Mouse (Mus musculus) intestine, embryonic 14.5 days (tissue): ENCODE measurements around the gene 1700025C18Rik. TPM values are rescaled to one million over a fixed set of nuclear protein-coding genes. Genes with fewer than 3 reads are reported as not detected.

Experiments
- ATAC-seq: fragments of 200-750 bp; cut with Nextera tagmentation; replicated peaks from 2 replicates; pipeline ENCODE4 v1.8.0; 2017; ENCODE audit warnings: low read depth, moderate number of reproducible peaks, moderate TSS enrichment, moderate library complexity; ENCODE audit not compliant: low FRiP score, low TSS enrichment
- DNase-seq: peaks from one replicate; pipeline ENCODE4 v3.0.0-alpha.2; 2018; ENCODE audit warnings: low spot score
- H3K27ac ChIP-seq: fragments of 300-500 bp; sonication (generic); 2 replicates; pipeline ENCODE4 v1.5.1; 2014; ENCODE audit warnings: low read depth, mild to moderate bottlenecking, control low read depth
- H3K27me3 ChIP-seq: fragments of 300-500 bp; sonication (generic); replicated peaks from 2 replicates; pipeline ENCODE4 v1.6.1; 2014; ENCODE audit warnings: low read length, control low read depth; ENCODE audit not compliant: control insufficient read depth, insufficient read depth
- H3K36me3 ChIP-seq: fragments of 300-500 bp; sonication (generic); 2 replicates; pipeline ENCODE4 v1.6.1; 2014; ENCODE audit warnings: low read length, control low read depth; ENCODE audit not compliant: control insufficient read depth, insufficient read depth
- H3K4me1 ChIP-seq: fragments of 300-500 bp; sonication (generic); replicated peaks from 2 replicates; pipeline ENCODE4 v1.6.1; 2014; ENCODE audit warnings: low read length, control low read depth, mixed read lengths; ENCODE audit not compliant: control insufficient read depth, insufficient read depth
- H3K4me2 ChIP-seq: fragments of 300-500 bp; sonication (generic); 2 replicates; pipeline ENCODE4 v1.6.1; 2014; ENCODE audit warnings: low read length
- H3K4me3 ChIP-seq: fragments of 300-500 bp; sonication (generic); 2 replicates; pipeline ENCODE4 v1.5.1; 2014; ENCODE audit warnings: low read depth, low read length, control low read depth, mixed read lengths
- H3K9ac ChIP-seq: fragments of 300-500 bp; sonication (generic); 2 replicates; pipeline ENCODE4 v1.6.1; 2014; ENCODE audit warnings: mild to moderate bottlenecking, low read length
- H3K9me3 ChIP-seq: fragments of 300-500 bp; sonication (generic); 2 replicates; pipeline ENCODE4 v1.6.1; 2016; ENCODE audit warnings: low read length, control low read depth; ENCODE audit not compliant: control insufficient read depth
- WGBS: fragments of 180-500 bp; shearing (Covaris S2); extraction: QIAGEN DNeasy Blood & Tissue Kit; methylation state at CpG from one replicate; pipeline ENCODE4 v1.1.7; 2014; 5-methylcytosine and 5-hydroxymethylcytosine counted together
- polyA plus RNA-seq: library from polyadenylated mRNA; unstranded; fragments of >200 nt; fragmentation: Nextera tagmentation; extraction: Ambion mirVana; gene quantifications from 2 replicates; pipeline ENCODE4 v1.2.1, GENCODE M21; 2014

1700025C18Rik gene
- polyA plus RNA-seq, 1 experiment from 2014 or later: not detected

DNA sequence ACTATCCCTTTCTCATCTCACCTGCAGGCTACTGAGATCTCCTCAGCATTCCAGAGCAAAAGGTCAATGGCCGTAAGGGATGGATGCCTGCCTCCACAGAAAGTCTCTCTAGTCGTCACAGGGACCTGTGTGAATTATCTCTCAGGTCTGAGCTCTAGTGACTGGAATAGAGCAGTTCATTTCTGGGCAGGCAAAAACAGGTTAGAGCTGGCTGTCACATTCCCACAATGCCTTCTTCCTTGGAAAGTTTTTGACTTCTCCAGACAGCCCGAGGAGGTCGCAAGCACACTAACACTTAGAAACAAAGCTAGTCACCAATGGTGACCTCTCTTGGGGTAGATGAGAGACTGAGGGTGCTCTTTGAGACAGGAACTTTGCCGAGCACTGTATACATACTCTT lies 48.4 kb downstream of the 1700025C18Rik start:
- H3K4me2 ChIP-seq: no peak overlapping the region
- H3K9me3 ChIP-seq: no peaks in the 10 kb centered on the region
- H3K27ac ChIP-seq: no peak overlapping the region
- H3K9ac ChIP-seq: no peak overlapping the region
- 74% methylated on average over 5 of the region's 5 CpGs for WGBS
- no peaks in the 10 kb centered on the region for H3K36me3 ChIP-seq
- no peak for ATAC-seq
- peaks cover 4% of the 10 kb centered on the region; the same call in 1 of the 2 replicates for H3K4me1 ChIP-seq
- H3K27me3 ChIP-seq: no peaks in the 10 kb centered on the region
- no peak for DNase-seq
- H3K4me3 ChIP-seq: no peak overlapping the region

DNA sequence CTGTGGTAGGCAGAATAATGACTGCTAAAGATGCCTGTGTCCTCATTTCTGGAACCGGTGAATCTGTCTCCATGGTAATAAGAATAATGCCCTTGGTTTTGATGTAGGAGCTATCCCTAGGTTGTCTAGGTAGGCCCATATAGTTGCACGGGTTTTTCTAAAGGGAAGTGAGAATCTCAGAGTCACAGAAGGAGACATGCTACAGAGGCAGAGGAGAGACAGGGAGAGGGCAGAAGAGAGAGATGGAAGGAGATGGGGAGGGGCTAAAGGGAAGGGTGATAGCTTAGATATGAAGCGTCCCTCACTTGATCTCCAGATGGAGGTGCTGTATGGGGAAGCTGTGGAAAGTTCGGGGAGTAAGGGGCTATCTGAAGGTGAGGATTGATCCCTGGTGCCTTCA lies 53.1 kb downstream of the 1700025C18Rik start:
- 66% methylated on average over 4 of the region's 4 CpGs for WGBS
- H3K36me3 ChIP-seq: no peaks in the 10 kb centered on the region

DNA sequence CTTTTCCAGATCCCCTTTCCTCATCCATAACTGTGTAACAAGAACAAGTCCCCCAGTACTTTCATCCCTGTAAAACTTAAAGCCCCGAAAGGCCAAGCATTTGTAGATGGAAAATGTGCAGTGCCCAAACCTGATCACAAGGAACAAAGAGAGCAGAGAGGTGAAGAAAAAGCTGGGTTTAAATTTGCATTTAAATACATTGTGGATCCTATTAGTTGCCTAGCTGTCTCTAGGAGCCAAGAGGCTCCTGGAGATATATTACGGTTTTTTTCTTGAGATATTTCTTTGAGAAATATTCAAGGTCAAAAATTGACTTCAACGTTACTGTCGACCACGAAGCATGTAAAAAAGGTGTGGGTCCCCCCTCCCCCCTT lies 55.5 kb downstream of the 1700025C18Rik start:
- WGBS: 30% methylated on average over 5 of the region's 5 CpGs
- ATAC-seq (peak; percentile 29; the same call in 1 of the 2 replicates), DNase-seq (no peak)

More for the DNA sequence above, 53.1 kb downstream of the 1700025C18Rik start:
- Histone ChIP-seq H3K4me1 (peaks cover 10% of the 10 kb centered on the region), H3K27me3 (no peaks in the 10 kb centered on the region), H3K9me3 (no peaks in the 10 kb centered on the region), H3K27ac (no peak overlapping the region), H3K4me3 (no peak overlapping the region), H3K9ac (no peak overlapping the region), H3K4me2 (no peak overlapping the region)
- DNase-seq (no peak), ATAC-seq (no peak)

DNA sequence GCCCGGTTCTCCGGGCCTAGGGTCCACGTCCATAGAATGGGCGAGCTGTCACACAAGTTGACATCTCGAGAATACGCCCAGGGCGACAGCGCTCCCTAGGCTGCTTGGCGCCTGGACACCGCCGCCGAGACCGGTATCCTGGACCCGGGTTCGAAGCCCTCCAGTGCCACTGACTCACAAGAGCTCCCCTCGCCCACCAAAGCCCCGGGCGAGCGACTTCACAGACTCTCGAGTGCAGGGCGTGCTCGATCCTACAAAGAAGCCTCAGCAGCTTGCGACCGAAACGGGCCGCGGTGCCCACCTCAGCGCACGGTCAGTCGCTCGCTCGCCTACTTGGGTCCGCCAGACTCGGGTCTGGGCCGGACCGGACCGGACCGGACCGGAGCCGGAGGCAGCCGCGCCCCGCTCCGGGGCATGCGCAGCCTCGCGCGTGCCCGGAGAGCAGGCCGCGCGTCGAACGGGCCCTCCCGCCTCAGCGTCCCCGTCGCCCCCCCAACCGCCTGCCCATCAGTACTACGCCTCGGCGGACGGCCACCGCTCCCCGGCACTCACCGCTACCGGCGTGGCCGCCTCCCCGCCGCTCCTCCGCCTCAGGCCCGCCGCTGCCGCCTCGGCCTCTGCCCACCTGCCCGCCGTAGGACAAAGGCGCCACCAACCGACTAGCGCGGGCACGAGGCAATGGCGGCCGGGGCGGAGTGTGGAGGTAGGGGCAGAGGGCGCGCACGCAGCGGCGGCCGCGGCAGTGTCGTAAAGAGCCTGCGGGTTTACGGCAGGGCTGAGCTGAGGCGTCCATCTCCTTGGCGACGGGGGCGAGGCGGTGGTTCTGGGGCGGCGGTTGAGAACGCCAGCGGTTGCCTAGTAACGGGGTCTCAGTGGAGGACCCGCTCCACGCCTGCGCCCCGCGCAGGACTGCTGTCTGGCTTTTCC lies 56.2 kb downstream of the 1700025C18Rik start, which contains the start of gene Ncoa5:
Gene Ncoa5 (minus strand): TSS at position 737 of the 927 bp plus-strand sequence.
- DNase-seq (peak; percentile 97), ATAC-seq (peak; percentile 98)
- H3K36me3 ChIP-seq: 0 out of 2 replicates have a peak, but pooled peaks cover 3% of the 10 kb centered on the region
- H3K27me3 ChIP-seq: no peaks in the 10 kb centered on the region
- H3K27ac ChIP-seq: peak within 1 kb of the TSS; percentile 67
- peaks cover 14% of the 10 kb centered on the region for H3K4me1 ChIP-seq
- H3K4me2 ChIP-seq: peak within 1 kb of the TSS; percentile 73
- peak within 1 kb of the TSS; percentile 80 for H3K4me3 ChIP-seq
- under 1% methylated on average over 102 of the region's 111 CpGs for WGBS
- peak within 1 kb of the TSS; percentile 88 for H3K9ac ChIP-seq
- H3K9me3 ChIP-seq: no peaks in the 10 kb centered on the region

More for the DNA sequence above, 55.5 kb downstream of the 1700025C18Rik start:
- H3K9me3 ChIP-seq: no peaks in the 10 kb centered on the region
- 0 out of 2 replicates have a peak overlapping the region, but pooled peaks have one; percentile 5 for H3K27ac ChIP-seq
- no peak overlapping the region for H3K9ac ChIP-seq
- H3K4me2 ChIP-seq: peak overlapping the region; percentile 44
- no peaks in the 10 kb centered on the region for H3K27me3 ChIP-seq
- H3K36me3 ChIP-seq: 0 out of 2 replicates have a peak, but pooled peaks cover 3% of the 10 kb centered on the region
- peaks cover 14% of the 10 kb centered on the region for H3K4me1 ChIP-seq
- peak overlapping the region; percentile 80 for H3K4me3 ChIP-seq

DNA sequence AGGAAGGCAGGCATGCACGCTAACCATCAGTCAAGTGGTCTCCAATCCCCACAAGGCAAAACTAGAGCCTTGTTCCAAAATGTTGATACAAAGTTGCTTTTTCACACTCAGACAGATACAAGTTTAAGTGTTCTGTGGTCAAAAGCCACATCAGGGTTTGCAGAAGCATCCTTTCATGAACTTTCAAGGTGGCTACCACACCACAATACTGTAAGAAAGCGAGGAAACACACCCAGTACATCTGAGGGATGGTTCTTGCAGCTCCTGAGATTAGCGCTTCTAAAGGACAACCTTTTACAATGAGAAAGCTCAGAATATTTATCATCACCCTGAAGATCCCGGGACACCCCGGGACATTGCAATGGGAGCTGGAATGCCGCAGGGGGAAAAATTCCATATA lies 57.2 kb downstream of the 1700025C18Rik start:
- Histone ChIP-seq H3K4me3 (peak overlapping the region; percentile 80), H3K4me1 (peaks cover 14% of the 10 kb centered on the region), H3K9me3 (no peaks in the 10 kb centered on the region), H3K27me3 (no peaks in the 10 kb centered on the region), H3K4me2 (peak overlapping the region; percentile 73), H3K9ac (0 out of 2 replicates have a peak overlapping the region, but pooled peaks have one; percentile 23), H3K27ac (no peak overlapping the region), H3K36me3 (0 out of 2 replicates have a peak, but pooled peaks cover 3% of the 10 kb centered on the region)
- no peak for DNase-seq
- no peak for ATAC-seq
- 32% methylated on average over 6 of the region's 6 CpGs for WGBS

DNA sequence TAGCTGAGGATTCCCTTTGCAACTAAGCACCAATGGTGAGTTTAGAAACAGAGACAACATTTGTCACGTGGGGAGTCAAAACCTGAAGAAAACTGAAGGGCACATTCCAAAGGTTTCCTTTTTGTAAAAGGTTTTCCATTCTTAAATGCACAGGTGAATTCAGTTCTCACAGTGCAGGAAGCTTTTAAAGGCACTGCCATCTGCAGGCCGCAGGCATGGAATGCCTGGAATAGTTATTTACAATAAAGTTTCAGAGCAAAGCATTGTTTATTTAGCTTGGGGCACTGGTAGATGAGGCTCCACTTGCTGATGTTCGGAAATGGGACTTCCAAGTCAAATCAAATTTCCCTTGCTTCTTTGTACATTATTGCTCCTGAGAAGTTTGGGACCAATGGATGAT lies 58.0 kb downstream of the 1700025C18Rik start:
- no peaks in the 10 kb centered on the region for H3K27me3 ChIP-seq
- no peak overlapping the region for H3K27ac ChIP-seq
- H3K9me3 ChIP-seq: no peaks in the 10 kb centered on the region
- no peak for ATAC-seq
- H3K4me1 ChIP-seq: peaks cover 14% of the 10 kb centered on the region
- no peak overlapping the region for H3K9ac ChIP-seq
- no peak overlapping the region for H3K4me3 ChIP-seq
- WGBS: 40% methylated on average over 3 of the region's 3 CpGs
- no peak for DNase-seq
- 0 out of 2 replicates have a peak, but pooled peaks cover 3% of the 10 kb centered on the region for H3K36me3 ChIP-seq
- peak overlapping the region; percentile 73 for H3K4me2 ChIP-seq

Other genes starting within 250 kb of the 1700025C18Rik start
- 25.7 and 28.1 TPM in 2 replicates for gene Pltp, start 233.0 kb downstream of the 1700025C18Rik start, polyA plus RNA-seq
- 76.0 and 85.5 TPM in 2 replicates for gene Pcif1, start 211.4 kb downstream of the 1700025C18Rik start, polyA plus RNA-seq
- 12.7 and 14.3 TPM in 2 replicates for gene Zfp335, start 179.0 kb downstream of the 1700025C18Rik start, polyA plus RNA-seq
- gene Mmp9, start 150.0 kb downstream of the 1700025C18Rik start, polyA plus RNA-seq: 2.4 and 3.3 TPM in 2 replicates
- 1.3 and 1.5 TPM in 2 replicates for gene Slc12a5, start 129.9 kb downstream of the 1700025C18Rik start, polyA plus RNA-seq
- 57.0 and 58.5 TPM in 2 replicates for gene Ncoa5, start 55.9 kb downstream of the 1700025C18Rik start, polyA plus RNA-seq
- gene Cd40, start 35.1 kb downstream of the 1700025C18Rik start, polyA plus RNA-seq: 12.5 and 12.8 TPM in 2 replicates
- gene Cdh22, start 144.1 kb upstream of the 1700025C18Rik start, polyA plus RNA-seq: 0.11 and 0.12 TPM in 2 replicates
- gene Slc35c2, start 197.1 kb upstream of the 1700025C18Rik start, polyA plus RNA-seq: 50.5 and 52.4 TPM in 2 replicates
- gene Elmo2, start 235.7 kb upstream of the 1700025C18Rik start, polyA plus RNA-seq: 66.3 and 75.7 TPM in 2 replicates